Mouse (Mus musculus) bone marrow macrophage, adult 2 months (primary cell): Measurements from ENCODE around the gene Zbtb34.

Experiments used
- CTCF ChIP-seq: IDR thresholded peaks from 2 replicates; pipeline ENCODE4 v1.5.1; 2012; ENCODE audit warnings: low read depth, mild to moderate bottlenecking, low read length, moderate library complexity
- POLR2A ChIP-seq: IDR thresholded peaks from 2 replicates; pipeline ENCODE4 v1.6.1; 2012; ENCODE audit warnings: mild to moderate bottlenecking, low read depth, low read length, borderline replicate concordance

GRCm38 (mm10) chr2:33430081-33430770 is 898 bp downstream of the Zbtb34 start:
- TF ChIP-seq POLR2A (no peak), CTCF (no peak)
